Mouse (Mus musculus): ENCODE measurements around the gene Fkbp7. TPM values are rescaled to one million over a fixed set of nuclear protein-coding genes. Genes with fewer than 3 reads are reported as not detected.

The Fkbp7 gene
- polyA plus RNA-seq (2014; fragmentation: Illumina TruSeq; extraction: RNeasy Lipid Tissue Mini Kit (QIAGEN cat#74804); ENCODE audit: low read depth, low replicate concordance) = 55.6 TPM

GRCm38 (mm10) chr2:76672966-76673392, at the start of gene Fkbp7:
Fkbp7 (minus strand) TSS chr2:76673116.

GRCm38 (mm10) chr2:76674725-76675427, 2.0 kb upstream of the Fkbp7 start, which contains the start of gene Plekha3:
Plekha3 (plus strand) TSS chr2:76675281.

DNA sequence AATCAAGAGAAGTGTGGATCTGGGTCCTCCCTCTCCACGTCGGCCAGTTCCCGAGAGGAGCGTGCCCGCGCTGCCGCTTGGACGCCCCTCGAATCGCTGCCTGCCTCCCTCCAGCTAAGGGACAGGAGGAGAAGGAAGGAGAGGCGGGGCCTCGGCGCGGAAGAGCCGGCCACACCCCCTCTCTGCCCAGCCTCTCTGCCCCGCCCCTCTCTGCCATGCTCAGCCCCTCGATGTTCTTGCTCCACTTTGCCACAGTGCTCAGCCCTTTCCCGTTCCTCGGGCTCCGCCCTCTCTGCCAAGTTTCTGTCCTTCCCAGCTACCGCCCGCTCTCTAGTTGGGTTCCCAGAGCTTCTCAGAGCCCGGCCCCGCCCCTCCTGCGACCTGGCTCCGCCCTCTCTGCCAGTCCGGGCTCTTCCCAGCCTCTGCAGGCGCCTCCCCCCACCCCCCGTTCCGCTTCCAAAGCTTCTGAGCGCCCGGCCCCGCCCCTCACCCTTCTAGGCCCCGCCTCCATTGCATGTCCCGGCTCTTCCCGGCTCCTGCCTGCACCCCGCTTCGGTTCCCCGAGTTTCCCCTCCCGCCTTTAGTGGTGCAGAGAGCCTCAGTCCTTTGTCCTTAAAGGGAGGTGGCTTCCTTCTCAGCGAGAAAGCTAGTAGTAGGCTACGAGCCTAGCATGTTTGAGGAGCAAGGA, 24.9 kb downstream of the Fkbp7 start, which contains the start of the genes Prkra and Pjvk:
Prkra (minus strand) TSS at position 133 of the 688 bp plus-strand sequence.
Pjvk (plus strand) TSS at position 594 of the 688 bp plus-strand sequence.

Other genes starting within 250 kb of the Fkbp7 start
- gene Prkra, start 25.1 kb downstream of the Fkbp7 start, polyA plus RNA-seq (2014; fragmentation: Illumina TruSeq; extraction: RNeasy Lipid Tissue Mini Kit (QIAGEN cat#74804); ENCODE audit: low read depth, low replicate concordance) = 57.5 TPM
- not detected for gene Pjvk, start 24.6 kb downstream of the Fkbp7 start, polyA plus RNA-seq (2014; fragmentation: Illumina TruSeq; extraction: RNeasy Lipid Tissue Mini Kit (QIAGEN cat#74804); ENCODE audit: low read depth, low replicate concordance)
- 107 TPM for gene Plekha3, start 2.2 kb upstream of the Fkbp7 start, polyA plus RNA-seq (2014; fragmentation: Illumina TruSeq; extraction: RNeasy Lipid Tissue Mini Kit (QIAGEN cat#74804); ENCODE audit: low read depth, low replicate concordance)